Mouse (Mus musculus): Measurements from ENCODE around the gene Arsb.
"Not testable (repeated sequence)": the region's sequence is repeated elsewhere in the genome, so short reads cannot be mapped to it uniquely, and the experiment has no call there.

Gene Arsb

GRCm38 (mm10) chr13:93984521-93984920 lies 213.1 kb downstream of the Arsb start:
- no peak for DNase-seq (ENCODE audit: low spot score)

- DNase-seq (ENCODE audit: low spot score): no peak
Measured at GRCm38 (mm10) chr13:93985181-93985580, 213.8 kb downstream of the Arsb start.

GRCm38 (mm10) chr13:93985750-93986149 lies 214.3 kb downstream of the Arsb start:
- not testable (repeated sequence) for DNase-seq (ENCODE audit: low spot score)

DNA sequence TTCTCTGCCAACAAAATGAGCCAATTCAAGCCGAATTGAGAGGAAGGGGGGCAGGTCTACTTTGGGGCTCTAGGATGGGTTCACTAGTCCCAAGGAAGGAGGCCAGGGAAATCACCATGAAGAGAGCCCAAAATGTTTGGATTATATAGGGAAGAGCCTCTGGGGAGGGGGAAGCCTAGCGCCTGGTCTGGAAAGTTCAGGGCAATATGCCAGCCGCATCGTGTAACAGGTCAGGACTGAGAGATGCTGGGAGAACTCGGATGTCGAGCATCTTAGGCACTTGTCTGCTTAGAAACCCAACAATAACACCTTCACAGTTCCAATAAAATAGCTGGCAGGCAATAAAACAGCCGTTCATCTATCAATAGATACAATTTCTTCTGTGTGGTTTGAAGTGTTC lies 216.2 kb downstream of the Arsb start:
- no peak for DNase-seq (ENCODE audit: low spot score)

- no peak for DNase-seq (ENCODE audit: low spot score)
Measured at GRCm38 (mm10) chr13:93989208-93989607, 217.8 kb downstream of the Arsb start.

DNA sequence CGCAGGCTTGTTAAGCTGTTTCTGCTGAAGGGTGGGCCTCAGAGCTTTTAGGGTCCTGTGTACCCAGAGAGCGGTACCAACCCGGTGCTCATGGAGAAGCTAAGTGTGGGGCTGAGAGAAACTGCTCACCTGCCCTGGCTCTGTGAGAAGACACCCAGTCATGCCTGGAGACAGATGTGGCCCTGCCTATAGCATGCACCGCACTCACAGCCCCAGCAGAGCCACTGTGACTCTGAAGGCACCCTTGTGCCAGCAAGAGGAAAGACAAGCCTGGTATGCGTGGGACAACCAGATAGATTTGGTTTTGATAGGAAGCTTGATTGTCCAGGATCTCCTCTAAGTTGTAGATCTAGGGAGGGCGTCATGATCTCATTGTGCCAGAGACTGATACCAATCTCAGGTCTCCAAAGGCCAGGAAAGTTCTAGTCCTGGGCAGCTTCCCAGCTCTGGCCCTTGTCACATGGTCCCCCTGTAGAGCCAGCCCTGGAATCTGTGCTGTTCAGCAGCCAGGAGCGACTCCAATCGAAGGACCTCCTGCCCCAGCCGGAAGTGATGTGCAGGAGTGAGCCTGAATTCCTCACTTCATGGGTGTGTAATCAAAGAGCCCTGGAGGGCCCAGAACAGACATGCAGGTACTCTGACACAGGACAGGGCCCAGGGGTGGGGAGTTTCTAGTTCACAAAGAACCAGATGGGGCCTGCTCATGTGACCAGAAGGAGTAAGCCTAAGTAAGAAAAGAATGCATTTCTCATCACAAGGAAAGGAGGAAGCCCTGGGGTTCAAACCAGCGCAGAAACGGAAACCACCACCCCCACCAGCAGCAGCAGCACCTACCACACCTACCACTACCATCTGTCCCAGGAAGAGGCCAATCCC lies 218.5 kb downstream of the Arsb start:
- DNase-seq (ENCODE audit: low spot score): no peak

DNA sequence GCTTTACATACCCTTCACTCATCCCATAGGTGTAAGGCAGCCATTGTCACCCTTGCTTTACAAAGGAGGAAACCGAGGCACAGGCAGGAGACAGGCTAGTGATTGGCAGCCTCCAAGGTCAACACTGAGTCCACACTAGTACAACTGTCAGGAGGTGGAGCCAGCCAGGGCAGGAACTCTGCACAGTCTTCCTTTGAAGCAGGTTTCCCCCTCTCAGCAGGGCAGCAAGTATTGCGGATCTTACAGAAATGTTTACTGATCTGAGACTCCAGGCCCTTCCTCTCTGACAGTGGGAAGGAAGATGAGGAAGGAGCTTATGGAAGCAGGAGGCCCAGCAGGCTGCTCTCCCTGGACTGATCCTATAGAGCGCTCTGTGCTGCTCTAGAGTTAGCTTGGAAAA lies 219.4 kb downstream of the Arsb start:
- no peak for DNase-seq (ENCODE audit: low spot score)

- DNase-seq (ENCODE audit: low spot score): no peak
Measured at GRCm38 (mm10) chr13:93992342-93992882, 221.0 kb downstream of the Arsb start.

All from testis, postnatal 14 days (tissue).